Mouse (Mus musculus) MEL (cell line): ENCODE results near the gene Cct6b. TPM values are rescaled to one million over a fixed set of nuclear protein-coding genes. Genes with fewer than 3 reads are reported as not detected.
A peak's percentile ranks its signal among the peaks of the same experiment; 100 is the strongest.

Source experiments
- DNase-seq: peaks from one replicate; pipeline ENCODE4 v3.0.0; 2011; ENCODE audit warnings: low read depth, low spot score
- H3K27ac ChIP-seq: 2 replicates; pipeline ENCODE4 v1.5.1; 2012; ENCODE audit warnings: low read depth, mild to moderate bottlenecking, control low read depth, low read length, moderate library complexity; ENCODE audit not compliant: control insufficient read depth
- H3K27me3 ChIP-seq, 2 experiments: fragments of 150-350 bp in 1 of 2; sonication (generic) in 1 of 2; 2 replicates each; pipeline ENCODE4 v1.6.1; 2012; ENCODE audit warnings: low read length in 2 of 2, mild to moderate bottlenecking in 2 of 2, improper control_type of control experiment in 1 of 2, moderate library complexity in 1 of 2; ENCODE audit not compliant: insufficient read depth in 2 of 2, control insufficient read depth in 1 of 2
- H3K36me3 ChIP-seq, 2 experiments: 2 replicates each; pipeline ENCODE4 v1.6.1; 2012 to 2014; ENCODE audit warnings: low read length in 2 of 2, improper control_type of control experiment in 1 of 2, inconsistent platforms in 1 of 2, mild to moderate bottlenecking in 1 of 2; ENCODE audit not compliant: insufficient read depth in 2 of 2, control insufficient read depth in 1 of 2
- H3K4me1 ChIP-seq, 2 experiments: fragments of 150-350 bp in 1 of 2; sonication (generic) in 1 of 2; 2 replicates each; pipeline ENCODE4 v1.6.1; 2012; ENCODE audit warnings: low read length in 2 of 2, improper control_type of control experiment in 1 of 2, mild to moderate bottlenecking in 1 of 2; ENCODE audit not compliant: insufficient read depth in 2 of 2, control insufficient read depth in 1 of 2
- H3K4me3 ChIP-seq, 2 experiments: fragments of 150-350 bp in 1 of 2; sonication (generic) in 1 of 2; 2 replicates each; pipeline ENCODE4 v1.5.1; 2012; ENCODE audit warnings: low read depth in 2 of 2, low read length in 2 of 2, mild to moderate bottlenecking in 2 of 2, moderate library complexity in 2 of 2, control low read depth in 1 of 2, improper control_type of control experiment in 1 of 2; ENCODE audit not compliant: control insufficient read depth in 1 of 2, insufficient read depth in 1 of 2
- H3K79me2 ChIP-seq: 2 replicates; pipeline ENCODE4 v1.6.1; 2012; ENCODE audit warnings: mild to moderate bottlenecking, low read length, moderate library complexity; ENCODE audit not compliant: control insufficient read depth, poor library complexity, insufficient read depth
- H3K9ac ChIP-seq: 2 replicates; pipeline ENCODE4 v1.6.1; 2012; ENCODE audit warnings: low read depth, mild to moderate bottlenecking, control low read depth, low read length, moderate library complexity; ENCODE audit not compliant: control insufficient read depth, poor library complexity, severe bottlenecking
- H3K9me3 ChIP-seq: fragments of 150-350 bp; sonication (generic); replicated peaks from 2 replicates; pipeline ENCODE4 v1.6.1; 2012; ENCODE audit warnings: mild to moderate bottlenecking, low read length, improper control_type of control experiment, moderate library complexity; ENCODE audit not compliant: insufficient read depth
- CHD1 ChIP-seq: IDR thresholded peaks from 2 replicates; pipeline ENCODE4 v1.6.1; 2012; ENCODE audit warnings: low read depth, mild to moderate bottlenecking, inconsistent platforms, low read length, improper control_type of control experiment
- CTCF ChIP-seq, 3 experiments: IDR thresholded peaks in 2 of 3; conservative IDR thresholded peaks in 1 of 3; 2 replicates each; pipeline ENCODE4 v1.5.1; 2011 to 2012; ENCODE audit warnings: low read length in 3 of 3, low read depth in 2 of 3, mild to moderate bottlenecking in 2 of 3, improper control_type of control experiment in 1 of 3, inconsistent platforms in 1 of 3, mixed read lengths in 1 of 3, moderate library complexity in 1 of 3; ENCODE audit not compliant: control insufficient read depth in 1 of 3, insufficient read depth in 1 of 3, poor library complexity in 1 of 3, severe bottlenecking in 1 of 3
- EP300 ChIP-seq, 2 experiments: IDR thresholded peaks; 2 replicates each; pipeline ENCODE4 v1.6.1; 2011; ENCODE audit warnings: improper control_type of control experiment in 2 of 2, low read length in 2 of 2, low read depth in 1 of 2, mild to moderate bottlenecking in 1 of 2
- ETS1 ChIP-seq: IDR thresholded peaks from 2 replicates; pipeline ENCODE4 v1.6.1; 2012; ENCODE audit warnings: low read depth, mild to moderate bottlenecking, inconsistent platforms, low read length, improper control_type of control experiment, moderate library complexity
- GABPA ChIP-seq: IDR thresholded peaks from 2 replicates; pipeline ENCODE4 v1.6.1; 2012; ENCODE audit warnings: low read depth, mild to moderate bottlenecking, inconsistent platforms, low read length, improper control_type of control experiment, moderate library complexity
- JUND ChIP-seq: IDR thresholded peaks from 2 replicates; pipeline ENCODE4 v1.6.1; 2011; ENCODE audit warnings: low read depth, mild to moderate bottlenecking, improper control_type of control experiment, low read length
- KAT2A ChIP-seq: conservative IDR thresholded peaks from 2 replicates; pipeline ENCODE4 v1.6.1; 2012; ENCODE audit warnings: low read depth, low read length, improper control_type of control experiment, inconsistent platforms
- MAFK ChIP-seq: IDR thresholded peaks from 2 replicates; pipeline ENCODE4 v1.6.1; 2011; ENCODE audit warnings: low read depth, mild to moderate bottlenecking, low read length, improper control_type of control experiment, borderline replicate concordance
- MAX ChIP-seq: IDR thresholded peaks from 2 replicates; pipeline ENCODE4 v1.6.1; 2011; ENCODE audit warnings: low read length, improper control_type of control experiment
- MAZ ChIP-seq: IDR thresholded peaks from 2 replicates; pipeline ENCODE4 v1.6.1; 2012; ENCODE audit warnings: low read depth, mild to moderate bottlenecking, inconsistent platforms, low read length, improper control_type of control experiment
- MEF2A ChIP-seq: IDR thresholded peaks from 2 replicates; pipeline ENCODE4 v1.6.1; 2014; ENCODE audit warnings: low read depth, mild to moderate bottlenecking, inconsistent platforms, low read length, improper control_type of control experiment; ENCODE audit not compliant: poor library complexity, insufficient replicate concordance, severe bottlenecking; ENCODE audit errors: extremely low read depth
- MXI1 ChIP-seq: IDR thresholded peaks from 2 replicates; pipeline ENCODE4 v1.6.1; 2011; ENCODE audit warnings: mild to moderate bottlenecking, low read depth, low read length, improper control_type of control experiment
- MYC ChIP-seq: IDR thresholded peaks from 2 replicates; pipeline ENCODE4 v1.6.1; 2011; ENCODE audit warnings: low read depth, mild to moderate bottlenecking, low read length, improper control_type of control experiment, moderate library complexity
- NELFE ChIP-seq: IDR thresholded peaks from 2 replicates; pipeline ENCODE4 v1.6.1; 2011; ENCODE audit warnings: low read depth, low read length, improper control_type of control experiment
- NRF1 ChIP-seq: IDR thresholded peaks from 2 replicates; pipeline ENCODE4 v1.6.1; 2014; ENCODE audit warnings: low read depth, mild to moderate bottlenecking, inconsistent platforms, low read length, improper control_type of control experiment, moderate library complexity; ENCODE audit not compliant: poor library complexity, insufficient read depth, severe bottlenecking
- POLR2A ChIP-seq, 2 experiments: IDR thresholded peaks; 2 replicates each; pipeline ENCODE4 v1.6.1; 2011 to 2012; ENCODE audit warnings: low read length in 2 of 2, mild to moderate bottlenecking in 2 of 2, control low read depth in 1 of 2, improper control_type of control experiment in 1 of 2, low read depth in 1 of 2, moderate library complexity in 1 of 2; ENCODE audit not compliant: control insufficient read depth in 1 of 2, insufficient read depth in 1 of 2, poor library complexity in 1 of 2
- POLR2AphosphoS5 ChIP-seq: IDR thresholded peaks from 2 replicates; pipeline ENCODE4 v1.6.1; 2012; ENCODE audit warnings: low read depth, borderline replicate concordance, mild to moderate bottlenecking, inconsistent platforms, low read length, moderate library complexity, mixed read lengths
- RCOR1 ChIP-seq: IDR thresholded peaks from 2 replicates; pipeline ENCODE4 v1.6.1; 2012; ENCODE audit warnings: low read depth, mild to moderate bottlenecking, inconsistent platforms, low read length, improper control_type of control experiment
- SMC3 ChIP-seq: IDR thresholded peaks from 2 replicates; pipeline ENCODE4 v1.6.1; 2011; ENCODE audit warnings: low read depth, low read length, improper control_type of control experiment
- TAL1 ChIP-seq: IDR thresholded peaks from 2 replicates; pipeline ENCODE4 v1.6.1; 2012; ENCODE audit warnings: mild to moderate bottlenecking, inconsistent platforms, low read length, moderate library complexity, mixed read lengths
- TBP ChIP-seq: IDR thresholded peaks from 2 replicates; pipeline ENCODE4 v1.8.0; 2011; ENCODE audit warnings: low read depth, low read length, improper control_type of control experiment
- TCF12 ChIP-seq: IDR thresholded peaks from 2 replicates; pipeline ENCODE4 v1.6.1; 2014; ENCODE audit warnings: low read depth, mild to moderate bottlenecking, inconsistent platforms, low read length, improper control_type of control experiment, moderate library complexity
- UBTF ChIP-seq: IDR thresholded peaks from 2 replicates; pipeline ENCODE4 v1.6.1; 2012; ENCODE audit warnings: low read depth, mild to moderate bottlenecking, inconsistent platforms, low read length, improper control_type of control experiment, moderate library complexity, borderline replicate concordance; ENCODE audit not compliant: insufficient read depth
- ZKSCAN1 ChIP-seq: IDR thresholded peaks from 2 replicates; pipeline ENCODE4 v1.6.1; 2012; ENCODE audit warnings: low read depth, mild to moderate bottlenecking, inconsistent platforms, low read length, improper control_type of control experiment, moderate library complexity
- ZNF384 ChIP-seq: IDR thresholded peaks from 2 replicates; pipeline ENCODE4 v1.6.1; 2012; ENCODE audit warnings: low read depth, mild to moderate bottlenecking, inconsistent platforms, low read length, improper control_type of control experiment
- polyA plus RNA-seq, 2 experiments: library from polyadenylated mRNA; stranded (reverse) in 1 of 2; unstranded in 1 of 2; fragments of >175 nt in 1 of 2; fragments of >200 nt in 1 of 2; gene quantifications; 2 replicates each; pipeline versions ENCODE4 v1.2.1 to v1.2.4; 2012; ENCODE audit warnings: low replicate concordance in 2 of 2, low read depth in 1 of 2; ENCODE audit not compliant: insufficient read length in 2 of 2, insufficient read depth in 1 of 2, missing spikeins in 1 of 2
- total RNA-seq: library from RNA; depleted of rRNA; stranded (reverse); fragments of 300-350 nt; gene quantifications from 2 replicates; pipeline ENCODE4 v1.2.3, GENCODE M21; 2012

Gene Cct6b
- total and polyA plus RNA-seq, 3 experiments: 0.21 to 0.31 TPM; not detected in 1

DNA sequence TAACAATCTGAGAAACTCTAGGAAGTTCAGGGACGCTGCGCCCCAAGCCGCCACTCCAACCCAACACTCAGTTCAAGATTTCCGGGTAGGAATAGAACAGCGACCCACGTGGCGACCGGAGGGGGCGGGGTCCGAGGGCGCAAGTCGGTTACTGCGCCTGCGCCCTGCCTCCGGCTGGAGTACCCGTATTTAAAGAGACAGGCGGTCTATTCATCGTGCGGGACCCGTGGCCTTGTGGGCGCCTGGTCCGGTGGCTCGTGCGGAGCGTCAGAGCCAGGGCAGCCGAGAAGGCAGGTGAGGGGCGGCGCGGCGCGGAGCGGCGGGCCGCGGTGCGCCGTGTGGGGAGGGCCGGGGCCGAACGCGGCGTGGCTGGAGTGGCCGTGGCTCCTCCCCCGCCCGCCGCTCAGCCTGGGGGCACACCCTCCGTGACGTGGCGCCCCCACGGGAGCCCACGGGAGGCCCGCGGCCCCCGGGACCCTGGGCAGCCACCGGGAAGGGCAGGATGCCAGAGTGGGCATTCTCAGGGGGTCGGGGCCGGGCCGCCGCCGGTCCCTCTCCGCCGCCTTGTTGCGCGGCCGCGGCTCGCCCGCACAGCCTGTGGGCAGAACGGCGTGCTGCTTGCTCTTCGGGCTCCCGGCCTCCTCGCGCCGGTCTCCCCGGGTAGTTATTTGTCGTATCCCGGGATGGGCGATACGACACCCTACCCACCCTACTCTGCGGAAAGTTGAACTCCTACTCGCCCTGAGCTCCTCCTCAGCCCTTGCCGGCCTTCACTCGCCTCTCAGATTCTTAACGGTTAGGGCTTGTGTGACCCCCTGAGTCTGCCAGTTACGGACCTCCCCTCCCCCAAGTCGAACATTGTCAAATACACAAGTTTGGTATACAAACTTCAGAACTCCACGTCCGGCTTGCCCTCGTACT, 17.1 kb upstream of the Cct6b start, which contains the start of gene Lig3 (continued):
- TF ChIP-seq TCF12: peak; percentile 57
- peak; percentile 97 for TF ChIP-seq MYC
- peak; percentile 91 for TF ChIP-seq NELFE
- TF ChIP-seq KAT2A: peak; percentile 55; the same call in 1 of the 2 replicates
- TF ChIP-seq POLR2AphosphoS5: no peak
- TF ChIP-seq EP300 (IDR thresholded peaks at IDR 0.05; ENCODE audit: low read depth in 1 of 2, low read length in 2 of 2): peak in 1 of 2 experiments; percentile 50; a peak in 2 of 4 replicates
- peak; percentile 93 for TF ChIP-seq POLR2A (IDR thresholded peaks at IDR 0.05; ENCODE audit: control insufficient read depth in 1 of 2, insufficient read depth in 1 of 2, low read depth in 1 of 2, low read length in 2 of 2, poor library complexity in 1 of 2)
- TF ChIP-seq RCOR1: no peak; the same call in 1 of the 2 replicates

DNA sequence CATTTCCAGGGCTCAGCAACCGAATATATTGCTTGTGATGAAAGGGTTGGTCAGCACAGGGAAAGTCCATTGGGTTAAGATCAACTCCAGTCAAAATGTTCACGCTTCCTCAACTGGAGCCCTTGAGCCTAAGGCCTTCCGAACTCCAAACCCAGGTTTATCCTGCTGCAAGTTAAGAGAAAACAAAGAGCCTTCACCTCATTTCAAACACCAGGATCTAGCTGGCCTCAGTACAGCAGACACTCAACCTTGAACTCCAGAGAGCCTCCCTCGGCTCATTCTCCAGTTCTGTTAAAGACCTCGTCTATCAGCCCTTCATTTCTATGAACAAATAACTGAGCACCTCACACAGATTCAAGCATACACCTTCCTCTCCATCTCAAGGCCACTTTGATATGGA, 16.0 kb upstream of the Cct6b start:
- Histone ChIP-seq H3K36me3 (peaks cover 7 to 34% of the 10 kb centered on the region in 2 experiments), H3K79me2 (peaks cover 34% of the 10 kb centered on the region), H3K9me3 (no peaks in the 10 kb centered on the region), H3K27me3 (no peaks in the 10 kb centered on the region), H3K4me1 (peaks cover 16 to 17% of the 10 kb centered on the region in 2 experiments; a peak in 3 of 4 replicates), H3K27ac (peak overlapping the region; percentile 79), H3K4me3 (peak overlapping the region; percentile 78 to 97), H3K9ac (peak overlapping the region; percentile 95)
- DNase-seq: peak; percentile 52
- TF ChIP-seq RCOR1 (no peak), TBP (no peak), NRF1 (0 out of 2 replicates have a peak, but pooled peaks have one; percentile 13)

DNA sequence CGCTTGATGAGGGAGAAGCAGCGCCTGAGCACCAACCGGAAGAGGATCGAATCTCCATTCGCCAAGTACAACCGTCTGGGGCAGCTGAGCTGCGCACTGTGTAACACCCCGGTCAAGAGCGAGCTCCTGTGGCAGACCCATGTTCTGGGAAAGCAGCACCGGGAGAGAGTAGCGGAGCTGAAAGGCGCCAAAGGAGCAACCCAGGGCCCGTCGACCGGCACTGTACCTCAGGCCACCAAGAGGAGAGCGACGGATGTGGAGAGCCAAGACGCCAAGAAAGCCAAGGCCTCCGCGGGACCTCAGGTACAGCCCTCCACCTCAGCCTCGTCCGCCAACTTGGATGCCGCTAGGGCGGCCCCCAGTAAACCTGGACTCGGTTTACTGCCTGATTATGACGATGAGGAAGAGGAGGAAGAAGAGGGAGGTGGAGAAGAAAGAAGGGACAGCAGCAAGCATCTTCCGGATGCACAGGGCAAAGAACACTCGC, 360 bp upstream of the Cct6b start:
- no peak for DNase-seq
- Histone ChIP-seq H3K27ac (peak overlapping the region; percentile 84), H3K36me3 (peaks cover 4 to 29% of the 10 kb centered on the region in 2 experiments; a peak in 3 of 4 replicates), H3K27me3 (no peaks in the 10 kb centered on the region), H3K4me1 (peaks cover 0 to 15% of the 10 kb centered on the region in 2 experiments; a peak in 3 of 4 replicates), H3K4me3 (peak overlapping the region; percentile 77 to 89), H3K9me3 (no peaks in the 10 kb centered on the region), H3K79me2 (peaks cover 24% of the 10 kb centered on the region), H3K9ac (peak overlapping the region; percentile 90)
- TF ChIP-seq ETS1 (no peak), CTCF (IDR thresholded peaks at IDR 0.05 in 2 of 3, conservative IDR thresholded peaks at IDR 0.05 in 1 of 3; ENCODE audit: control insufficient read depth in 1 of 3, insufficient read depth in 1 of 3, low read depth in 2 of 3, low read length in 3 of 3, poor library complexity in 1 of 3, severe bottlenecking in 1 of 3) (no peak), SMC3 (no peak), MAZ (no peak), TCF12 (no peak), MAX (no peak), MEF2A (no peak), MYC (no peak), MXI1 (peak; percentile 21; the same call in 1 of the 2 replicates), MAFK (no peak), EP300 (IDR thresholded peaks at IDR 0.05; ENCODE audit: low read depth in 1 of 2, low read length in 2 of 2) (no peak), TAL1 (no peak), JUND (no peak), UBTF (no peak; the same call in 1 of the 2 replicates), ZNF384 (no peak), GABPA (no peak), POLR2A (IDR thresholded peaks at IDR 0.05; ENCODE audit: control insufficient read depth in 1 of 2, insufficient read depth in 1 of 2, low read depth in 1 of 2, low read length in 2 of 2, poor library complexity in 1 of 2) (peak in 1 of 2 experiments; percentile 96; a peak in 1 of 4 replicates), CHD1 (peak; percentile 55; the same call in 1 of the 2 replicates), POLR2AphosphoS5 (no peak), ZKSCAN1 (no peak)
